Mouse (Mus musculus): ENCODE results near the gene Osgin1. TPM values are rescaled to one million over a fixed set of nuclear protein-coding genes. Genes with fewer than 3 reads are reported as not detected.

Gene Osgin1
- polyA plus RNA-seq, 1 experiment from 2014 or later = 0.47 TPM

GRCm38 (mm10) chr8:119446211-119446989 is 12.5 kb downstream of the Osgin1 start, which contains the start of gene Necab2:
Gene Necab2 (plus strand): TSS chr8:119446719.
- H3K4me1 ChIP-seq (ENCODE audit: control insufficient read depth in 2 of 2, insufficient read depth in 2 of 2, low read length in 2 of 2) = 0 out of 4 replicates have a peak, but pooled peaks cover 0 to 4% of the 10 kb centered on the region in 2 experiments
- no peaks in the 10 kb centered on the region for H3K36me3 ChIP-seq (ENCODE audit: control insufficient read depth, insufficient read depth, low read length)
- peak within 1 kb of the TSS; percentile 99 for H3K4me2 ChIP-seq (ENCODE audit: low read length)
- peak within 1 kb of the TSS; percentile 45 to 65 for H3K4me3 ChIP-seq (ENCODE audit: control insufficient read depth in 1 of 2, insufficient read depth in 1 of 2, low read depth in 1 of 2, low read length in 2 of 2)
- ATAC-seq (ENCODE audit: insufficient number of reproducible peaks, insufficient read depth, low FRiP score, low read depth) = peak; percentile 23
- peaks cover 69% of the 10 kb centered on the region for H3K27me3 ChIP-seq (ENCODE audit: control insufficient read depth, insufficient read depth, low read length)
- no peaks in the 10 kb centered on the region for H3K9me3 ChIP-seq (ENCODE audit: control insufficient read depth, low read length)
- WGBS = 1% methylated on average over 42 of the region's 52 CpGs
- peak within 1 kb of the TSS; percentile 75 for H3K9ac ChIP-seq (ENCODE audit: low read length)
- H3K27ac ChIP-seq (replicated peaks in 1 of 2; ENCODE audit: control insufficient read depth in 1 of 2, insufficient read depth in 1 of 2, low read depth in 2 of 2, low read length in 2 of 2) = no peak within 1 kb of the TSS

- Histone ChIP-seq H3K4me1 (ENCODE audit: control insufficient read depth in 2 of 2, insufficient read depth in 2 of 2, low read length in 2 of 2) (0 out of 4 replicates have a peak, but pooled peaks cover 0 to 4% of the 10 kb centered on the region in 2 experiments), H3K27ac (replicated peaks in 1 of 2; ENCODE audit: control insufficient read depth in 1 of 2, insufficient read depth in 1 of 2, low read depth in 2 of 2, low read length in 2 of 2) (no peak overlapping the region), H3K4me3 (ENCODE audit: control insufficient read depth in 1 of 2, insufficient read depth in 1 of 2, low read depth in 1 of 2, low read length in 2 of 2) (peak overlapping the region; percentile 45 to 65), H3K4me2 (ENCODE audit: low read length) (peak overlapping the region; percentile 99), H3K9me3 (ENCODE audit: control insufficient read depth, low read length) (no peaks in the 10 kb centered on the region), H3K9ac (ENCODE audit: low read length) (peak overlapping the region; percentile 75), H3K36me3 (ENCODE audit: control insufficient read depth, insufficient read depth, low read length) (no peaks in the 10 kb centered on the region), H3K27me3 (ENCODE audit: control insufficient read depth, insufficient read depth, low read length) (peaks cover 63% of the 10 kb centered on the region)
- WGBS = 2% methylated on average over 52 of the region's 80 CpGs
- no peak for ATAC-seq (ENCODE audit: insufficient number of reproducible peaks, insufficient read depth, low FRiP score, low read depth)
Observed at GRCm38 (mm10) chr8:119446990-119447780, 13.3 kb downstream of the Osgin1 start.

- no peak overlapping the region for H3K9ac ChIP-seq (ENCODE audit: low read length)
- H3K27me3 ChIP-seq (ENCODE audit: control insufficient read depth, insufficient read depth, low read length) = peaks cover 61% of the 10 kb centered on the region
- no peak for ATAC-seq (ENCODE audit: insufficient number of reproducible peaks, insufficient read depth, low FRiP score, low read depth)
- H3K4me2 ChIP-seq (ENCODE audit: low read length) = no peak overlapping the region
- 3% methylated on average over 17 of the region's 17 CpGs for WGBS
- H3K36me3 ChIP-seq (ENCODE audit: control insufficient read depth, insufficient read depth, low read length) = no peaks in the 10 kb centered on the region
- H3K4me3 ChIP-seq (ENCODE audit: control insufficient read depth in 1 of 2, insufficient read depth in 1 of 2, low read depth in 1 of 2, low read length in 2 of 2) = peak overlapping the region in 1 of 2 experiments; percentile 65; a peak in 1 of 4 replicates
- H3K27ac ChIP-seq (replicated peaks in 1 of 2; ENCODE audit: control insufficient read depth in 1 of 2, insufficient read depth in 1 of 2, low read depth in 2 of 2, low read length in 2 of 2) = no peak overlapping the region
- 0 out of 4 replicates have a peak, but pooled peaks cover 0 to 4% of the 10 kb centered on the region in 2 experiments for H3K4me1 ChIP-seq (ENCODE audit: control insufficient read depth in 2 of 2, insufficient read depth in 2 of 2, low read length in 2 of 2)
- H3K9me3 ChIP-seq (ENCODE audit: control insufficient read depth, low read length) = no peaks in the 10 kb centered on the region
Observed at GRCm38 (mm10) chr8:119447781-119448170, 13.9 kb downstream of the Osgin1 start.

- no peak for ATAC-seq (ENCODE audit: insufficient number of reproducible peaks, insufficient read depth, low FRiP score, low read depth)
- no peak overlapping the region for H3K9ac ChIP-seq (ENCODE audit: low read length)
- H3K27me3 ChIP-seq (ENCODE audit: control insufficient read depth, insufficient read depth, low read length) = peaks cover 67% of the 10 kb centered on the region
- H3K4me3 ChIP-seq (ENCODE audit: control insufficient read depth in 1 of 2, insufficient read depth in 1 of 2, low read depth in 1 of 2, low read length in 2 of 2) = no peak overlapping the region
- no peak overlapping the region for H3K27ac ChIP-seq (replicated peaks in 1 of 2; ENCODE audit: control insufficient read depth in 1 of 2, insufficient read depth in 1 of 2, low read depth in 2 of 2, low read length in 2 of 2)
- no peaks in the 10 kb centered on the region for H3K36me3 ChIP-seq (ENCODE audit: control insufficient read depth, insufficient read depth, low read length)
- no peak overlapping the region for H3K4me2 ChIP-seq (ENCODE audit: low read length)
- H3K9me3 ChIP-seq (ENCODE audit: control insufficient read depth, low read length) = no peaks in the 10 kb centered on the region
- WGBS = 67% methylated on average over 12 of the region's 12 CpGs
- H3K4me1 ChIP-seq (ENCODE audit: control insufficient read depth in 2 of 2, insufficient read depth in 2 of 2, low read length in 2 of 2) = 0 out of 4 replicates have a peak, but pooled peaks cover 0 to 4% of the 10 kb centered on the region in 2 experiments
Observed at GRCm38 (mm10) chr8:119449627-119450026, 15.7 kb downstream of the Osgin1 start.

- Histone ChIP-seq H3K27me3 (ENCODE audit: control insufficient read depth, insufficient read depth, low read length) (peaks cover 53% of the 10 kb centered on the region), H3K9ac (ENCODE audit: low read length) (no peak overlapping the region), H3K4me1 (ENCODE audit: control insufficient read depth in 2 of 2, insufficient read depth in 2 of 2, low read length in 2 of 2) (peaks cover 6 to 10% of the 10 kb centered on the region in 2 experiments; a peak in 3 of 4 replicates), H3K4me2 (ENCODE audit: low read length) (no peak overlapping the region), H3K36me3 (ENCODE audit: control insufficient read depth, insufficient read depth, low read length) (no peaks in the 10 kb centered on the region), H3K9me3 (ENCODE audit: control insufficient read depth, low read length) (no peaks in the 10 kb centered on the region), H3K4me3 (ENCODE audit: control insufficient read depth in 1 of 2, insufficient read depth in 1 of 2, low read depth in 1 of 2, low read length in 2 of 2) (no peak overlapping the region), H3K27ac (replicated peaks in 1 of 2; ENCODE audit: control insufficient read depth in 1 of 2, insufficient read depth in 1 of 2, low read depth in 2 of 2, low read length in 2 of 2) (no peak overlapping the region)
- no peak for ATAC-seq (ENCODE audit: insufficient number of reproducible peaks, insufficient read depth, low FRiP score, low read depth)
- WGBS = 86% methylated on average over 4 of the region's 4 CpGs
Observed at GRCm38 (mm10) chr8:119451131-119451530, 17.2 kb downstream of the Osgin1 start.

GRCm38 (mm10) chr8:119452919-119453318 is 19.0 kb downstream of the Osgin1 start:
- no peaks in the 10 kb centered on the region for H3K36me3 ChIP-seq (ENCODE audit: control insufficient read depth, insufficient read depth, low read length)
- no peak overlapping the region for H3K27ac ChIP-seq (replicated peaks in 1 of 2; ENCODE audit: control insufficient read depth in 1 of 2, insufficient read depth in 1 of 2, low read depth in 2 of 2, low read length in 2 of 2)
- 80% methylated on average over 5 of the region's 5 CpGs for WGBS

GRCm38 (mm10) chr8:119456045-119456444 is 22.1 kb downstream of the Osgin1 start:
- H3K4me2 ChIP-seq (ENCODE audit: low read length) = no peak overlapping the region
- no peak for ATAC-seq (ENCODE audit: insufficient number of reproducible peaks, insufficient read depth, low FRiP score, low read depth)
- H3K27ac ChIP-seq (replicated peaks in 1 of 2; ENCODE audit: control insufficient read depth in 1 of 2, insufficient read depth in 1 of 2, low read depth in 2 of 2, low read length in 2 of 2) = no peak overlapping the region
- no peak overlapping the region for H3K4me3 ChIP-seq (ENCODE audit: control insufficient read depth in 1 of 2, insufficient read depth in 1 of 2, low read depth in 1 of 2, low read length in 2 of 2)
- H3K36me3 ChIP-seq (ENCODE audit: control insufficient read depth, insufficient read depth, low read length) = no peaks in the 10 kb centered on the region
- 69% methylated on average over 5 of the region's 5 CpGs for WGBS
- H3K9me3 ChIP-seq (ENCODE audit: control insufficient read depth, low read length) = no peaks in the 10 kb centered on the region
- H3K4me1 ChIP-seq (ENCODE audit: control insufficient read depth in 2 of 2, insufficient read depth in 2 of 2, low read length in 2 of 2) = peaks cover 12 to 18% of the 10 kb centered on the region in 2 experiments
- peaks cover 12% of the 10 kb centered on the region for H3K27me3 ChIP-seq (ENCODE audit: control insufficient read depth, insufficient read depth, low read length)
- H3K9ac ChIP-seq (ENCODE audit: low read length) = no peak overlapping the region

More at GRCm38 (mm10) chr8:119452919-119453318, 19.0 kb downstream of the Osgin1 start:
- Histone ChIP-seq H3K4me1 (ENCODE audit: control insufficient read depth in 2 of 2, insufficient read depth in 2 of 2, low read length in 2 of 2) (peaks cover 8 to 11% of the 10 kb centered on the region in 2 experiments; a peak in 3 of 4 replicates), H3K9ac (ENCODE audit: low read length) (no peak overlapping the region), H3K4me2 (ENCODE audit: low read length) (no peak overlapping the region), H3K9me3 (ENCODE audit: control insufficient read depth, low read length) (no peaks in the 10 kb centered on the region), H3K27me3 (ENCODE audit: control insufficient read depth, insufficient read depth, low read length) (peaks cover 40% of the 10 kb centered on the region), H3K4me3 (ENCODE audit: control insufficient read depth in 1 of 2, insufficient read depth in 1 of 2, low read depth in 1 of 2, low read length in 2 of 2) (no peak overlapping the region)
- no peak for ATAC-seq (ENCODE audit: insufficient number of reproducible peaks, insufficient read depth, low FRiP score, low read depth)
